Mouse (Mus musculus): ENCODE measurements around the gene Nupl2.

DNA sequence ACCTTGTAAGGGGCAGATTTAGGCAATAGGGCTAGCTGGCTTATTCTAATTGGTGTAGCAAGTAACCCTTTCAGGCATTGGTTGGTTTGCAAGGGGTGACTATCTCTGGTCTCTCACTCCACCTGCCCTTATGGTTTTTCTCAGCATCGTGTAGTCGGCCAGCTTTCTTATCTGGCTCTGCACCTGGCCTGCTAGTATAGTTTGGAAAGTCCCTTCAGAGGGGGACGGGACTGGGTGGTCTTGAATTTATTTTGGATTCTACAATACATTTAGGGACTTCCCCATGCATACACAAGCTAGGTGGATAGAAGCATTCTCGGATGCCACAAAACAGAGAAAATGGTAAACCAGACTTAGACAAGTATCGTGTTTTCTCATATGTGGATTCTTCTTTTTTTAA, 17.8 kb upstream of the Nupl2 start:
- TF ChIP-seq CTCF (IDR thresholded peaks at IDR 0.05; ENCODE audit: extremely low read depth, insufficient read depth, low read length) (no peak), POLR2A (IDR thresholded peaks at IDR 0.05; ENCODE audit: extremely low read depth, insufficient read depth, low read length) (no peak)
